Mouse (Mus musculus): Measurements from ENCODE around the gene Ss18l1.

The Ss18l1 gene

GRCm38 (mm10) chr2:180090285-180090684 is 48.0 kb downstream of the Ss18l1 start:
- no peak for DNase-seq

DNA sequence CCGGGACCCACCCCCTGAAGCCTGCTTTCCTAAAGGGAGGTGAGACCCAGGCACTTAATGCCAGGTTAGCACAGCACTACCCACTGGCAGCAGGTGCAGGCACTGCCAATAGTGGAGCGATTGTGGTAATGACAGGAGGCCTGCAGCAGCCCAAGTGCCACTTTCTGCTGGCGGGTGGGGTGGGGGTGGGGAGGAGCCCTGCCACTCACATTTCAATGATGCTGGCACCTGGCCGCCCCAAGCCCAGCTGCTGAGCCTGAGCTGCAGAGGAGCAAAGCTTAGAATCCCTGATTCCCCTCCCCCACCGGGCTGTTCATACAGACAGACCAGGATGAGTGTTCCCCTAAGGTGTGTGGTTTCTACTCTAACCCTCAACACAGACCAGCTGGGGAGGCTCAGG is 53.4 kb downstream of the Ss18l1 start:
- no peak for DNase-seq

- no peak for DNase-seq
Measured at GRCm38 (mm10) chr2:180097585-180097984, 55.3 kb downstream of the Ss18l1 start.

GRCm38 (mm10) chr2:180098167-180098566 is 55.9 kb downstream of the Ss18l1 start:
- DNase-seq: no peak

GRCm38 (mm10) chr2:180099529-180099928 is 57.2 kb downstream of the Ss18l1 start:
- no peak for DNase-seq

DNA sequence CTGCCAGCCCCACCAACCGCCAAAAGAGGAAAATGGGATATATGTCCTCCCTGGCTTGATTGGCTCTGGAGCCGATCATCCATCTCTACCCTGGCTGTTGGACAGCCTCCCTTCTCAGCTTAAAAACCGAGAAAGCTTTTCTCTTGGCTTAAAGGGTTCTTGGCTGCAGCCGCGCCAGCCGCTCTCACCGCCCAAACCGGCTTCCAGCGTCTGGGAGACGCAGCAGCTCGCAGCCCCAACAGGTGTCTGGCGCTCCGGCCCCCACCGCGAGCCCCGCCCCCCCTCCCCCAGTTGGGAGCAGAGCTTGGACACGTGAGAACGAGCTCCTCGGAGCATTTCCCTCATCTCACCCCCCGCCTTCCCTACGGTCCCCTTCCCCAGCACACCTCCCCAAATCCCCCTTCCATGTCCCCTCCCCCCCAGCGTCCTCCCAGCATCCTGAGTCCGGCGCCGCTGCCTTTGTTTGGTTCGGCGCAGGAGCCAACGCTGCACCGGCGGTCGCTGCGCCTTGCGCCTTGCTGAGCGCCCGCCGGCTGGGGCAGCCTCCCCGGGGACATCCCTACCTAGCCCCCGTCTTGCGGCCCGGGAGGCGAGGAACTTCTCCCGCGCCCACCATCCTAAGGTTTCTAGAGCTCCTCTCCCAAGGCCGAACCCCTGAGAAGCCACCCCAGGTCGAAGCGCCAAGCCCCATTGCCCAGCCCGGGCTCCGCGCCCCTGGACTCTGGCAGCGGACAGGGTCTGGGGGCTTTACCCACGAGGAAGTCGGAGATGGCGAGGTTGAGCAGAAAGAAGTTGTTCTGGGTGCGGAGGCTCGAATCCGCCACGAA is 61.1 kb downstream of the Ss18l1 start:
- DNase-seq: no peak

- DNase-seq: peak; percentile 88
Measured at GRCm38 (mm10) chr2:180103978-180104658, 61.8 kb downstream of the Ss18l1 start, which contains the start of gene Hrh3. Hrh3 (minus strand) TSS chr2:180104488.

DNA sequence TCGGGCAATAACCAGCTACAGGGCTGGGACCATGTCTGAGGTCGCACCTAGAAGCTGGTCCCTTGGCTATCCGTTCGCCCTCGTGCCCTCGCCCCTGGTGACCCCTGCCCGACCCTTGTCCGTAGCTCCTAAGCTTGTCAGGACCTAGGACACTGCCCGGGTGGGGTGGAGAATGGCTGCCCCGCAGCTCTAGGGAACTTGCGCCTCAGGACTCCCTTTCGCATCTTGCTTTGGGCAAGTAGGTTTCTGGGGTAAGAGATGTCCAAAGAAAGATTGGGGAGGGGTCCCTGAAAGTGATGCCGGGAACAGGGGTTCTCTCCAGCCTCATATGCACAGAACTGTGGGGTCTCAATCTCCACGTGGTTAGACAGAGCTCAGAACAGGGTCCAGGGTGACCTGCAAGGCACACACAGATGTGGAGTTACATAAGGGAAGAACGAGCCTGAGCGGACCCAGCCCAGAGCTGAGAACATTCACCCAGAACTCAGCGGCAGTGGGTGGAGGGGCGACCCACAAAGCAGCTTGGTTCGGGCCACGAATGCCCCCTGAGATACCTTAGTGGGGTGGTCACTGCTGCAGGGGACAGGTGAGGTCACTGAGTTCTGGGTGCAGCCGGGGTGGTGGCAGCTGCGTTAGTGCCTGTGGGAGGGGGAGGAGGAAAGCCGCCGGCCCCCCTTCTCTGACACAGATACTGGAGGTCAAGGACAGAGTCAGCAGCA is 62.5 kb downstream of the Ss18l1 start:
- no peak for DNase-seq

DNA sequence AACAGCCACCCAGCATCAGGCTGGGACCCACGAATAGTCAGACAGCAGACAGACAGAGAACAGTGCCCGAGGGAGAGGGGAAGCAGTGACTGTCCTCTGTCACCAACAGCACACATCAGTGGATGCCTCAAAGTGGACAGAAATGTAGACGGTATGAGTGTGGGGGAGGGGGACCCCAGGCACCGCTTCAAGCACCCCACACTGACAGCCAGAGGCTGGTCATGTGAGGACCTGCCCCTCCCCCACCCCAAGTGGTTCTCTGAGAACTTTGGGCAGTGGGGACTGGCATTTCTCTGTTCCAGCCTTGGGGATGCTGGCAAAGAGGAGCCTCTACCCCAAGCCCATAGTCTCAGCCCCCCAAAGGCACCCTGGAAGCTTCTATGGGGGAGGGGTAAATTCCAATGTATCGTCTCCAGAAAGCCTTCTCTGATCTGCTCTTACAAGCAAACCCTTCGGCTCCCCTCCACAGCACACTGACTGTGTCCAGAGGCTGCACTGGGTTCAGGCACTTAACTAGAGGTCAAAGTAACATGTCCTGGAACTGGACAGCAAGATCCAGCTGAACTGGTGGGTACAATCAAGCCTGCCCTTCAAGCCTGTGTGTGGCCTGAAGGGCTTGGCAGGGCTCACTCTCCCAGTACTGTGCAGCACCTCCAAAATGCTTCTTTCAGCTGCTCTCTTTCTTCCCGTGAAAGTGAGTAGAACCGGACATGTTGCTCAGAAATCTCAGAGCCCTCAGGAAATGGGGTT is 63.3 kb downstream of the Ss18l1 start:
- no peak for DNase-seq

- no peak for DNase-seq
Measured at GRCm38 (mm10) chr2:180107081-180107480, 64.8 kb downstream of the Ss18l1 start.

DNA sequence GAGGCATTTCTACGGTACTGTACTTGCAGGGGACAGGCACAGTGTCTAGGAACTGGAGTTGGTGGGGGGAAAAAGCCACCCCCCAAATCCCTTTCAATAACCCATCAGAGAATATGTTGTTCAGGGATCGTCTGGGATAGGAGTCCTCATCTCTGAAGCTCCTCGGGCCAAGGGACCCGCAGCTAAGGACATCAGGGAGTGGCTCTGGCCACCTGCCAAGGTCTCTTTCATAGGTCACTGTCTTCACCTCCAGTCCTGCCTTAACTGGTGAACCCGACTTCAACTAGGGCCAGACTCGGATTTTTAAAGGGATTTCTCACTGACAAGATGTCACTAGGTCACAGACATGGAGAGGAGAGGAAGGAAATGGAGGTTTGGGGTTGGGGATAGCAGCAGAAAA is 66.0 kb downstream of the Ss18l1 start:
- DNase-seq: no peak

DNA sequence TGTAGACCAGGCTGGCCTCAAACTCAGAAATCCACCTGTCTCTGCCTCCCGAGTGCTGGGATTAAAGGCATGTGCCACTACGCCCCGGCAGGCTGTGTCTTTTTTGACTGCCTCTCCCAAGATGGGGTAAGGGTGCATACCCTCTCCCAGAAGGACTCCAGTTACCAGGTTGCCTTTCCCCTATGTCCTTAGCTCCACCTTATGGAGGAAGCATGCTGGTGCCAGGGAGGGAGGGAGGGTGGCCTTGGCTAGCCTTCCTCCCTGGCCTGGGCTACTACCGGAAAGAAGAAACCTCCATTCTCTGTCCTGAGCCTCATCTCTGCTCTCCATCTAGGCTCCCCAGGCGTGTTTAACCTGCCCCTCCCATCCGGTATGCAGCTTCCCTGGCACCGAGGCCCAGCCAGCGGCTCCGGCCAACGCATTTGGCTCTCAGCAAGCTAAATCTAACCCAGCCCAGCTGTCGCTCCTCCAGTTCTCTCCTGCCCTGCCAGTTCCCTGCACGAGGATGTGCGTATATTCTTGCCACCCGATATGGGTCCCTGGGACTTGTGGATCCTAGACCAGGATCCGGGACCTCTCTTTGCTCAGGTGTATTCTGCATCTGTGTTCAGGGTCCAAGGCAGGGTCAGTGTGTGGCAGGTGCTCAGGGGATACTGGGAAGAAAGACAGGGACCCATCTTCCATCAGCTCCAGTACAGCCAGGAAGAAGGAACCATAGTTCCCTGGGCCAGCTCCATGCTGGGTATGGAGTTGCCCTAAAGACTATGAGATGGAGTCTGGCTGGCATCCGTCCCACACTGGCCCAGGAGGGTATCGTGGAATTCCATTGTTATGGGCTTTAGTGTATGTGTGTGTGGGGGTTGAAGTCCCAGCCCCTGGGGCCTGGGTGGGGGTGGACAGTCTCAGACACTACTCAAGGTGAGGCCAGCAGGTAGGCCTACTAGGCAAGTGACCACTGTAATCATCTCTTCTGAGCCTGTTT is 71.9 kb downstream of the Ss18l1 start:
- no peak for DNase-seq

GRCm38 (mm10) chr2:180115279-180115678 is 73.0 kb downstream of the Ss18l1 start:
- DNase-seq: peak; percentile 57

GRCm38 (mm10) chr2:180116081-180116493 is 73.8 kb downstream of the Ss18l1 start:
- no peak for DNase-seq

DNA sequence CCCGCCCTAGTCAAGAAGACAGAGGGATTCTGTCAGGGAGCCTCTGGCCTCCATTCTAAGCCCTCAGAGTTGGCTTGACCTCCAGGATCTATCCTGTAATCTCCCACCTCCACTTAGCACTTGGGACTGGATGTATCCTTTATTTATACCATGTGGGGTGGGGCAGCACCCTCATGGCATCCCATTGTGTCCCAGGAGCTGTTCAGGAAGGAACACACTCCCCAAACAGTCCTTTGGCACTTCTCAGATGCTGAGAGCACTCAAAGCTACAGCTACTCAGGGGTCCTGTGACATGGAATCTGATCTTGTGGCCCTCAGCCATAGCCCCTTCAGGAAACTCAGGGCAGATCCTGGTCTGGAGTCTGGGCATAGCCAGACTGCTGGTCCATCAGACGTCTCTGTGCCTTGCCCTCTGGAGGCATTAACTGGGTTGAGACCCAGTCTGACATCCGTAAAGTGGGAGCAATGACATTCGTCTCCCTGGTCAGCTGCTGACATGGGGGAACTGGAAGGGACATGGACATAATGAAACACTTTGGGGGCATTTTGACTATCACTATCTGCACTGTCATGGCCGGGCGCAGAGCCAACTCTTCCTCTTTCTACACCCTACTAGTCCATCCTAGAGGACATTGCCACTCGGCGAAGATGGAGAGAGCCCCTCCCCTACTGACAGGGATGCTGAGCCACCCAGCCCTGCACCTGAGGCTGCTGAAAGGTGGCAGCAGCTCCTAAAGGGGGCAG is 74.6 kb downstream of the Ss18l1 start:
- DNase-seq: no peak

- DNase-seq: no peak
Measured at GRCm38 (mm10) chr2:180117485-180118194, 75.3 kb downstream of the Ss18l1 start.

DNA sequence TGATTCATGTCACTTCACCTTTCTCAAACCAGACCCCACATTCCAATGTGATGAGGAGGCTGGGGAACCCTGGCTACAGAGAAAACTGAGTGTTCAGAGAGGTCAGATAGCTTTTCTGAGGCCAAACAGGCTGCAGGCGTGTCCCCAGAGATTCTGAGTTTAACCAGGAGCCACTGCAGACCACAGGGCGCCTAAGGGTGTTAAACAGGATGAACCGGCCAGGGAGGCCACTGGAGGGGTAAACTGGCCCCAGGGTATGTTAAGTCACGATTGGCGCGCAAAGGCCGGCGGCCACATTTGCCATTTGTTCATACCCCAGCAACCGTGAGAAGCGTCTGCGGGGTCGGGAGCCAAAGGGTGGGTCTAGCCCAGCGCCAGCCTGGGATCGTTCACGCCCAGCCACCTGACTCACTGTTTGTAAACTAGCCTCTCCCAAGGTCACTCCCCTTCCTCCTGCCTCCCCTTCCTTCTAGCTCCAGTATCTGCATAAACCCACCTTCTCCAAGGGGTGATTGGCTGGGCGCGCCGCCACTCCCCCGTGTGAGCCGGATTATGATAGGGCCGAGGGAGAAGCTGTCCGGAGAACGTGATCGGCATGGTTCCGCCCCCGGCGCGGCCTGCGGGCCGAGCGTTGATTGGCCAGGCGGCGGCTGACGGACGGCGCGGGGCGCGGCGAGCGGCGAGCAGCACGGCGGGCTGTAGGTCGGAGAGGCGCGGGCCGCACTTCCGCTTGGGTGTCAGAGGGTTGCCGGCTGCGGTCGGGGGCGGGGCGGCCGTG is 76.5 kb downstream of the Ss18l1 start, which contains the start of gene Osbpl2:
Gene Osbpl2 (plus strand): TSS at position 646 of the 778 bp plus-strand sequence.
- DNase-seq: peak; percentile 100

Data from kidney, adult 18-20 months (tissue).